Mouse (Mus musculus): ENCODE measurements around the gene 1600015I10Rik.

- TF ChIP-seq CTCF (IDR thresholded peaks at IDR 0.05; ENCODE audit: insufficient read depth, low read depth, low read length) (no peak), POLR2A (IDR thresholded peaks at IDR 0.05; ENCODE audit: insufficient read depth, low read depth, low read length) (no peak)
These were observed 28.4 kb downstream of the 1600015I10Rik start for GRCm38 (mm10) chr6:48958053-48958452.
